Mouse (Mus musculus): ENCODE measurements around the gene Serpinf1. TPM values are rescaled to one million over a fixed set of nuclear protein-coding genes. Genes with fewer than 3 reads are reported as not detected.
A peak's percentile ranks its signal among the peaks of the same experiment; 100 is the strongest.

The Serpinf1 gene
- polyA plus RNA-seq (2012; rRNA removed), result 10.3 and 34.7 TPM in 2 replicates

DNA sequence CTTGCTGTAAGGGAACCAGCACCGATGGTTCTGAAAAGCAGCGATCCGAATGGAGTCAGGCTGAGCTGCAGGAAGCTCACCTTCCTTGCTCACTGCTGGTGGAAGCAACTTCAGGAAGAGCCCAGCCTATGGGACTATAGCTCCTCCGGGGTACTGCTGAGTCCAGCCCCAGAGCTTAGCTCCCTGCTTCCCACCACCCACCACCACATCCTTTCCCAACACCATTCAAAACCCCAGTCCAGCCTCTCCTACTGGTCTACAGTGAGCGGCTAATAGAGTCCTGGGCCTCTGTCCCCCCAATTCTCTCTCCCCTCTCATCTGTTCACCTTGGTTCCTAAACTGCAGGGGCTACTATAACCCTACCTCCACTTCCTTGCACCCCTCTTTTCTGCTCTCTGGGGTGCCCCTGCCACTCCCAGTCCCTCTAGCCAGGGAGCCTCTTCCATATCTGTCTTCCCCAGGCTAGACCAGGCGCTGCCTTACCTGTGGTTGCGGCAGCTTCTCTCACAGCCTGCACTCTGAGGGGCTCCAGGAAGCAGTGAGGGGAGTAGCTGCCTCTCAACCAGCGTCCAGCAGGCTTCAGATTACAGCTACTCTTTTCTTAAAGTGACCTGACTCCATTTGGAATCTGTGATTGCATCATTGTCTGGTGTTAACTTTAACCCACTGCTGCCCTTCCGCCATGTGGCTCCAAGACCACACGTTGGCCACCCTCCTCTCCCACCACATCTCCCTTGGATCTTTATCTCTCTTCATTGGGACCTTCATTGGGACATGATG lies at the start of gene Serpinf1:
TSS of gene Serpinf1 (minus strand) at position 689 of the 780 bp plus-strand sequence.
- TF ChIP-seq POLR2A (IDR thresholded peaks at IDR 0.05; ENCODE audit: borderline replicate concordance, extremely low read depth, insufficient read depth, insufficient read length, poor library complexity, severe bottlenecking) (no peak), CTCF (IDR thresholded peaks at IDR 0.05; ENCODE audit: borderline replicate concordance, extremely low read depth, insufficient read depth, insufficient read length) (no peak)
- no peak for DNase-seq (ENCODE audit: low read depth)

GRCm38 (mm10) chr11:75470675-75471074 lies 48.2 kb upstream of the Serpinf1 start:
- DNase-seq (ENCODE audit: low read depth), result no peak
- TF ChIP-seq POLR2A (IDR thresholded peaks at IDR 0.05; ENCODE audit: borderline replicate concordance, extremely low read depth, insufficient read depth, insufficient read length, poor library complexity, severe bottlenecking), result no peak
- no peak for TF ChIP-seq CTCF (IDR thresholded peaks at IDR 0.05; ENCODE audit: borderline replicate concordance, extremely low read depth, insufficient read depth, insufficient read length)

DNA sequence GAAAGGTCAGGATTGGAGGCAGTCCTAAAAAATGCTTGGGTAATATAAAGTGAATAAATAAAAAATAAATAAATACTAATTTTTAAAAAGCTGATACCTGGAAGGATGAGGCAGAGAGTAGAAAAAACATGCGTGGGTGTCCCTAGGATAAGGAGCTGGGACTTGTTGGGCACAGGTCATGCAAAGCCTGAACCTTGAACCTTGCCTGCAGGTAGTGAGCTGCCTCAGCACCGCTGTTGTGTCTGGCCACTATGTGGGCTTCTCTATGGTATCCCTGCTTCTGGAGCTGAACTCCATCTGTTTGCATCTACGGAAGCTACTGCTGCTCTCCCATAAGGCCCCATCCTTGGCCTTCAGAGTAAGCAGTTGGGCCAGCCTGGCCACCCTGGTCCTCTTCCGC lies 46.8 kb upstream of the Serpinf1 start:
- no peak for DNase-seq (ENCODE audit: low read depth)
- TF ChIP-seq CTCF (IDR thresholded peaks at IDR 0.05; ENCODE audit: borderline replicate concordance, extremely low read depth, insufficient read depth, insufficient read length), result no peak
- TF ChIP-seq POLR2A (IDR thresholded peaks at IDR 0.05; ENCODE audit: borderline replicate concordance, extremely low read depth, insufficient read depth, insufficient read length, poor library complexity, severe bottlenecking), result no peak

- TF ChIP-seq POLR2A (IDR thresholded peaks at IDR 0.05; ENCODE audit: borderline replicate concordance, extremely low read depth, insufficient read depth, insufficient read length, poor library complexity, severe bottlenecking), result no peak
- no peak for TF ChIP-seq CTCF (IDR thresholded peaks at IDR 0.05; ENCODE audit: borderline replicate concordance, extremely low read depth, insufficient read depth, insufficient read length)
- no peak for DNase-seq (ENCODE audit: low read depth)
These were observed 45.9 kb upstream of the Serpinf1 start for GRCm38 (mm10) chr11:75468410-75468809.

DNA sequence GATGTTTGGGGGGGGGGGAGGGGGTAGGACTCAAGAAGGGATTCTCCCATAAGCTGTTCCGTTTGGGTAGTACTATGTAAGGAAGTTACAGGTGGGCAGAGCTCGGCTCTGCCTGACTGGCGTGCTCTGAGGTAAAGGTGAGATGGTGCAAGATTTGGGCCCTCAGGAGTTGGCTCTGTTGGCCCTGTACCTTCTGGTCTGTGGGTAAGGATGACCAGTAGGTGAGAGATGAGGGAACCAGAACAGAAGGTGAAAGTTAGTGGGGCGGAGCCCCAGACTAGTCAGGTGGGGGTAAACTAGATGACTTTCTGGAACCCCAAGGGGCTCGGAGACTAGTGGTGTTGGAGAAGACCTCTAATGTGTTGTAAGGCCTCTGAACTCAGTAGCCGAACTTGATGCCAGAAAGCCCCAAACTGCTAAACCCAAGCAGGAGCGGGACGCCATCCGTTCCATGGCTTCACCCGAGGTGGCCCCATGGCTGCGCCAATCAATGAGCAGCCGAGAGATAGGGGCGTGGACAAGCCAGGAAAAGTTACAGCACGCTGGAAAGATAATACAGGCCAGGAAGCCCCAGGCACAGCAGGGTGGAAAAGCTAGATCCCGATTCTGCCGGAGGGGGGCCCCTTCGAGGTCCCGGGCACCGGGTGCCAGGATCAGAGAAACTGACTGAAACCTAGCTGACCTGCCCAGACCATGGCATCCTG lies 45.2 kb upstream of the Serpinf1 start:
- no peak for DNase-seq (ENCODE audit: low read depth)
- no peak for TF ChIP-seq CTCF (IDR thresholded peaks at IDR 0.05; ENCODE audit: borderline replicate concordance, extremely low read depth, insufficient read depth, insufficient read length)
- no peak for TF ChIP-seq POLR2A (IDR thresholded peaks at IDR 0.05; ENCODE audit: borderline replicate concordance, extremely low read depth, insufficient read depth, insufficient read length, poor library complexity, severe bottlenecking)

- no peak for DNase-seq (ENCODE audit: low read depth)
- no peak for TF ChIP-seq POLR2A (IDR thresholded peaks at IDR 0.05; ENCODE audit: borderline replicate concordance, extremely low read depth, insufficient read depth, insufficient read length, poor library complexity, severe bottlenecking)
- no peak for TF ChIP-seq CTCF (IDR thresholded peaks at IDR 0.05; ENCODE audit: borderline replicate concordance, extremely low read depth, insufficient read depth, insufficient read length)
These were observed 44.4 kb upstream of the Serpinf1 start for GRCm38 (mm10) chr11:75466731-75467505.

DNA sequence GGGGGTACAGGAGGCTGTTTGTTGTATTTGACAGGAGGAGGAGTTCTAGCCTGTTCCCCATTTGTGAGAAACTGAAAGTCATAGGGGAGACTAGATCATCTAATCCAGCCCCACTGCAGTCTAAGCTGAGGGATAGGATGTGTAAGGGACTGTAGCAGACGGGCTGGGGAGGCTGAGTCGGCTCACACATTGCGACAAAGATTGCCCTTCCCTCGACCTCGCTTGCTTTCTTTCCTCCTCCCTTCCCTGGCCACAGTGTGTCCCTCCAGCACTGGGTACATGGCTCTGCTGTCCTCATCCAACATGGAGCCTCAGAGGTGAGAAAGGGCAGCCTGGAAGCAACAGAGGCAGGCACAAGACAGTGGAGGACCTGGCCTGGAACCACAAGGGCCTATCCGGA lies 42.5 kb upstream of the Serpinf1 start:
- DNase-seq (ENCODE audit: low read depth), result no peak
- TF ChIP-seq POLR2A (IDR thresholded peaks at IDR 0.05; ENCODE audit: borderline replicate concordance, extremely low read depth, insufficient read depth, insufficient read length, poor library complexity, severe bottlenecking), result no peak
- TF ChIP-seq CTCF (IDR thresholded peaks at IDR 0.05; ENCODE audit: borderline replicate concordance, extremely low read depth, insufficient read depth, insufficient read length), result no peak

DNA sequence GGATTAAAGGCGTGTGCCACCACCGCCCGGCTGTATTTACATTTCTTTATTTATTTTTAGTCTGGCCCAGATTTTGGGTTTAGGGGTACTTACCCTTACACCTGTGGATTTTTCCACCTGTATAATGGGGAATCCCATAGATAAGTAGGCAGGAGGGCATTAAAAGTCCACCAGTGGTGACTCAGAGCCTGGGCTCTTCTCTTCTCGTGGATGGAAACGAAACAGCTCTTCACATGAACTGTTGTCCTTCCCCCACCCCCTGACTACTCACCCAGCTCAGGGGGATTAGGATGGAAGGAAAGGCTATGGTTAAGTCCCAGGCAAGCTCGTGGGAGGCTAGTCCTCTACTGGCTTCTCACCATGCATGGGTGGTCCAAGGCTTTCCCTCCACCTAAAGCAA lies 41.9 kb upstream of the Serpinf1 start:
- DNase-seq (ENCODE audit: low read depth), result no peak
- TF ChIP-seq CTCF (IDR thresholded peaks at IDR 0.05; ENCODE audit: borderline replicate concordance, extremely low read depth, insufficient read depth, insufficient read length), result no peak
- no peak for TF ChIP-seq POLR2A (IDR thresholded peaks at IDR 0.05; ENCODE audit: borderline replicate concordance, extremely low read depth, insufficient read depth, insufficient read length, poor library complexity, severe bottlenecking)

DNA sequence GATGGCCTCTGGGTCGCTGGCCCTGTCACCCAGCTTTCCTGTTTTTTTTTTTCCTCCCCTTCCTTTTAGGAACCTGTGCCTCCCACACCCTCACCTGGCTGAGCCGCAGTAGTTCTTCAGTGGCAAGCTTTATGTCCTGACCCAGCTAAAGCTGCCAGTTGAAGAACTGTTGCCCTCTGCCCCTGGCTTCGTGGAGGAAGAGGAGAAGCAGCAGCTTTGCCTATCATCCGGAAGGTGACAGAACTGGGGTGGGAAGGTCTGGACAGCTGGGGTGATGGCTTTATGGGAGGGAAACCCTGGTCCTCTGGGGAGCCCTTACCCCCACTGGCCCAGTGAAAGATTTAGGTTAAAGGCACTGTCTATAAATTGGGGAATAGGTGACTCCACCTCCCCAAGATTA lies 41.1 kb upstream of the Serpinf1 start:
- no peak for DNase-seq (ENCODE audit: low read depth)
- no peak for TF ChIP-seq CTCF (IDR thresholded peaks at IDR 0.05; ENCODE audit: borderline replicate concordance, extremely low read depth, insufficient read depth, insufficient read length)
- TF ChIP-seq POLR2A (IDR thresholded peaks at IDR 0.05; ENCODE audit: borderline replicate concordance, extremely low read depth, insufficient read depth, insufficient read length, poor library complexity, severe bottlenecking), result no peak

- peak; percentile 66 for DNase-seq (ENCODE audit: low read depth)
- TF ChIP-seq POLR2A (IDR thresholded peaks at IDR 0.05; ENCODE audit: borderline replicate concordance, extremely low read depth, insufficient read depth, insufficient read length, poor library complexity, severe bottlenecking) (no peak), CTCF (IDR thresholded peaks at IDR 0.05; ENCODE audit: borderline replicate concordance, extremely low read depth, insufficient read depth, insufficient read length) (no peak)
These were observed 40.4 kb upstream of the Serpinf1 start for GRCm38 (mm10) chr11:75462865-75463336.

GRCm38 (mm10) chr11:75462253-75462783 lies 39.8 kb upstream of the Serpinf1 start:
- no peak for TF ChIP-seq CTCF (IDR thresholded peaks at IDR 0.05; ENCODE audit: borderline replicate concordance, extremely low read depth, insufficient read depth, insufficient read length)
- TF ChIP-seq POLR2A (IDR thresholded peaks at IDR 0.05; ENCODE audit: borderline replicate concordance, extremely low read depth, insufficient read depth, insufficient read length, poor library complexity, severe bottlenecking), result no peak
- no peak for DNase-seq (ENCODE audit: low read depth)

Data from brain, embryonic 14.5 days (tissue).